Mouse (Mus musculus): ENCODE measurements around the gene Nphs1.

DNA sequence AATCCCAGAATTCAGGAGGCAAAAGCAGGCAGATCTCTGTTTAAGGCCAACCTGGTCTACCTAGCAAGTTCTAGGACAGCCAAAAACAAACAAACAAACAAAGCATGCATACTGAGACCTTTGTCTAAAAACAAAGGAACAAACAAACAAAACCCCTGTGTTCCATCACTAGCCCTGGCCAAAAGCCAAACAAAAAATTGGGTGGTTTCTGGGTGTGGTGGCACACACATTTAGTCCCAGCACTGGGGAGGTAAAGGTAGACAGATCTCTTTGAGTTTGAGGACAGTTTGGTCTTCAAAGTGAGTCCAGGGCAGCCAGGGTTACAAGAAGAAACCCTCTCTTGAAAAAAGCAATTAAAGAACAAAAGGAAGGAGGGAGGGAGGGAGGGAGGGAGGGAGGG lies 28.8 kb upstream of the Nphs1 start:
- TF ChIP-seq FLI1 (IDR thresholded peaks at IDR 0.05; ENCODE audit: low read length) = no peak
- no peak for TF ChIP-seq GATA1 (IDR thresholded peaks at IDR 0.05; ENCODE audit: borderline replicate concordance, low read length)

Data from megakaryocyte, embryonic 14.5 days (primary cell).